Mouse (Mus musculus): Measurements from ENCODE around the gene Gm49322. TPM values are rescaled to one million over a fixed set of nuclear protein-coding genes. Genes with fewer than 3 reads are reported as not detected.
"Not testable (repeated sequence)": the region's sequence is repeated elsewhere in the genome, so short reads cannot be mapped to it uniquely, and the experiment has no call there.

Gm49322 gene
- polyA plus RNA-seq, 1 experiment from 2014 or later = 3.0 TPM

DNA sequence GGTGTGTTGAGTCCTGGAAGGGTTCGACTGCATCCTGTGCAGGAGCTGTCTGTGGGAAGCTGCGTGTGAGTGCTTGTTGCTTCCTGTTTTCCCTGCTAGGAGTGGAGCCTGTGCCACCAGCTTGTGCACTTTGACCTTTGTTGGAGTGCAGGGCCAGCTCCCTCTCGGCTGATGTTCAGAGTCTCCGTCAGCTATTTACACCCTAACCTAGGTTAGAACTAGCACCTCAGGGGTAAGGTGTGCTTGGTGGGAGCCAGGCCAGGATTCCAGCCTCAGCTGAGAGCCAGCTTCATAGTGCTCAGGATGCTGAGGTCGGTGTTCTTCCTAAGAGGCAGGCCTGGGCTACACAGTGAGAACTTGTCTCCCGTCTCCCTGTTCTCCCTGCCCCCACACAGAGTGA lies 29.5 kb downstream of the Gm49322 start:
- Histone ChIP-seq H3K4me3 (no peak overlapping the region), H3K36me3 (peaks cover 84% of the 10 kb centered on the region), H3K9me3 (replicated peaks) (no peaks in the 10 kb centered on the region), H3K4me2 (no peak overlapping the region), H3K4me1 (peaks cover 14% of the 10 kb centered on the region; the same call in 1 of the 2 replicates), H3K27me3 (replicated peaks) (no peaks in the 10 kb centered on the region), H3K9ac (no peak overlapping the region), H3K27ac (0 out of 2 replicates have a peak overlapping the region, but pooled peaks have one; percentile 5)
- no peak for ATAC-seq
- 73% methylated on average over 6 of the region's 6 CpGs for WGBS (ENCODE audit: insufficient replicate concordance)

DNA sequence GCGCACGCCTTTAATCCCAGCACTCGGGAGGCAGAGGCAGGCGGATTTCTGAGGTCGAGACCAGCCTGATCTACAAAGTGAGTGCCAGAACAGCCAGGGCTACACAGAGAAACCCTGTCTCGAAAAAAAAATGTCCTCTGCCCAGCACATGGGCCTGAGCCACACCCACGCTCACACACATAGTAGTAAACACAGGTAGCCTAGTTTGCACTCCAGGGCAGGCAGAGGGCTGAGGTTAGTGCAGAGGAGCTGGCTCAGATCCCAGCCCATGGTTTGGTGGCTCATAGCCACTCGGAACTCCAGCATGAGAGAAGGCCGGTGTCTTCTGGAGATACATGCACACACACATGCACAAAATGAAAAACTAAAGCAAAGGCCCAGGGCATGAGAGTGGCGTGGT lies 41.1 kb downstream of the Gm49322 start:
- no peak overlapping the region for H3K4me3 ChIP-seq
- peaks cover 56% of the 10 kb centered on the region for H3K36me3 ChIP-seq
- H3K4me2 ChIP-seq = no peak overlapping the region
- ATAC-seq = no peak
- H3K9me3 ChIP-seq (replicated peaks) = no peaks in the 10 kb centered on the region
- H3K27ac ChIP-seq = no peak overlapping the region
- H3K9ac ChIP-seq = no peak overlapping the region
- no peaks in the 10 kb centered on the region for H3K27me3 ChIP-seq (replicated peaks)
- no peaks in the 10 kb centered on the region for H3K4me1 ChIP-seq
- WGBS (ENCODE audit: insufficient replicate concordance) = 79% methylated on average over 10 of the region's 10 CpGs

DNA sequence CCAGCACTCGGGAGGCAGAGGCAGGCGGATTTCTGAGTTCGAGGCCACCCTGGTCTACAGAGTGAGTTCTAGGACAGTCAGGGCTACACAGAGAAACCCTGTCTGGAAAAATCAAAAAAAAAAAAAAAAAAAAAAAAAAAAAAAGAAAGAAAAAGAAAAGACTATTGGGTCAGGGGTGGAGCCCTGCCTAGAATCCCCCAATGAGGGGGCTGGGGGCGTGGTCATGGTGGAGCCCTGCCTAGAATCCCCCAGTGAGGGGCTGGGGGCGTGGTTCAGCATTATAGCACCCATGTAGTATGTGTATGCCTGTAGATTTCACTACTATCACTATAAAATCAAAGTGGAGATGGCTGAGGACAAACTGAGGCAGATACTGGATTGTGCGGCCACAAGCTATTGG lies 44.1 kb downstream of the Gm49322 start:
- H3K9me3 ChIP-seq (replicated peaks); H3K27ac ChIP-seq; H3K4me3 ChIP-seq; H3K9ac ChIP-seq; H3K27me3 ChIP-seq (replicated peaks); ATAC-seq; H3K4me2 ChIP-seq: not testable (repeated sequence)
- H3K4me1 ChIP-seq = peaks cover 20% of the 10 kb centered on the region
- peaks cover 27% of the 10 kb centered on the region for H3K36me3 ChIP-seq
- 72% methylated on average over 6 of the region's 6 CpGs for WGBS (ENCODE audit: insufficient replicate concordance)

DNA sequence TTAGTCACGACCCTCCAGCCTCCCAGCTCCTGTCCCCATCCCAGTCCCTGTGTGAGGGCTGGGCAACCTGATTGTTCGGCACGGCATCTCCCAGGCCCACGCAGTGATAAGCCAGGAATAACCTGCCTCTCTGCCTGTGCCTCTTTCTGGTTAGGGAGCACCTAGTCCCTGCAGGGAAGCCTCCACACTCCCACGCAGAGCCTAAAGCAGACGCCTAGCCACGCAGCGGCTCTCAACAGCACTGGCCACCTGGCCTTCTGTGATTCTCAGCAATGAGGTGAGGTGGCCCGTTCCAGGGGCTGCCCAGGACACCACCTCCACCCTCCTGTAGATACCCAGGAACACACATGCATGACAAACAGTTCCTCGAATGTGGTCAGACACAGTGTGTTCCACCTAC lies 44.6 kb downstream of the Gm49322 start:
- ATAC-seq = no peak
- WGBS (ENCODE audit: insufficient replicate concordance) = 84% methylated on average over 10 of the region's 10 CpGs

GRCm38 (mm10) chr10:80653156-80653720 lies 47.4 kb downstream of the Gm49322 start:
- Histone ChIP-seq H3K4me2 (no peak overlapping the region), H3K4me1 (peaks cover 48% of the 10 kb centered on the region), H3K4me3 (no peak overlapping the region), H3K9ac (no peak overlapping the region), H3K9me3 (replicated peaks) (no peaks in the 10 kb centered on the region), H3K27me3 (replicated peaks) (no peaks in the 10 kb centered on the region), H3K36me3 (no peaks in the 10 kb centered on the region), H3K27ac (peak overlapping the region; percentile 37; the same call in 1 of the 2 replicates)
- 73% methylated on average over 6 of the region's 6 CpGs for WGBS (ENCODE audit: insufficient replicate concordance)
- ATAC-seq = no peak

More for the DNA sequence above, 44.6 kb downstream of the Gm49322 start:
- peaks cover 22% of the 10 kb centered on the region for H3K36me3 ChIP-seq
- no peak overlapping the region for H3K9ac ChIP-seq
- no peaks in the 10 kb centered on the region for H3K9me3 ChIP-seq (replicated peaks)
- H3K4me2 ChIP-seq = no peak overlapping the region
- H3K27me3 ChIP-seq (replicated peaks) = no peaks in the 10 kb centered on the region
- peaks cover 24% of the 10 kb centered on the region for H3K4me1 ChIP-seq
- no peak overlapping the region for H3K4me3 ChIP-seq
- no peak overlapping the region for H3K27ac ChIP-seq

DNA sequence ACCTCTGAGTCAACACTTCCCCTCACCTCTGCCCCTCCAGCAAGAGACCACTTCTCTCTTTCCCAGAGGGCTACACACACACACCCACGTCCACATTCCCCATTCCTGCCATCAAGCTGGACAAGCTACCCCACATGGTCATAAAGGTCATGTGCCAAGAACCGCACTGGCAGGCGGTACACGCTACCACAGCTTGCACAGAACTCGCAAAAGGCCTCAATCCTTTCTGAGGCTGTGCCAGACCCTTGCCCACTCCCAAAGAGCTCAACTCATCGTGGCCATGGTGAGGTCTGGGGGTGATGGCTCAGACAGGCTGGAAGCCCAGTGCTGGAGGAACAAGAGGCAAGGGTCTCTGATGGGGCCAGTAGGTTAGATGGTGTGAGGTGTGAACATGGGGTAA lies 49.0 kb downstream of the Gm49322 start:
- Histone ChIP-seq H3K27ac (no peak overlapping the region), H3K4me2 (peak overlapping the region; percentile 98), H3K9me3 (replicated peaks) (no peaks in the 10 kb centered on the region), H3K4me3 (no peak overlapping the region; the same call in 1 of the 2 replicates), H3K9ac (peak overlapping the region; percentile 96; the same call in 1 of the 2 replicates), H3K36me3 (no peaks in the 10 kb centered on the region), H3K4me1 (peaks cover 64% of the 10 kb centered on the region), H3K27me3 (replicated peaks) (no peaks in the 10 kb centered on the region)
- WGBS (ENCODE audit: insufficient replicate concordance) = 86% methylated on average over 6 of the region's 6 CpGs
- no peak for ATAC-seq

GRCm38 (mm10) chr10:80655406-80656129 lies 49.7 kb downstream of the Gm49322 start:
- Histone ChIP-seq H3K9ac (peak overlapping the region; percentile 96), H3K9me3 (replicated peaks) (no peaks in the 10 kb centered on the region), H3K4me2 (peak overlapping the region; percentile 98), H3K27ac (peak overlapping the region; percentile 88), H3K4me1 (peaks cover 64% of the 10 kb centered on the region), H3K4me3 (peak overlapping the region; percentile 84), H3K36me3 (no peaks in the 10 kb centered on the region), H3K27me3 (replicated peaks) (no peaks in the 10 kb centered on the region)
- peak; percentile 28 for ATAC-seq
- WGBS (ENCODE audit: insufficient replicate concordance) = 4% methylated on average over 12 of the region's 12 CpGs

- WGBS (ENCODE audit: insufficient replicate concordance) = 1% methylated on average over 72 of the region's 72 CpGs
- ATAC-seq = peak; percentile 71
- H3K4me1 ChIP-seq = peaks cover 69% of the 10 kb centered on the region
These were observed 50.5 kb downstream of the Gm49322 start for GRCm38 (mm10) chr10:80656130-80656862.

GRCm38 (mm10) chr10:80656863-80657623 lies 51.2 kb downstream of the Gm49322 start, which contains the start of gene Btbd2:
Gene Btbd2 (minus strand): TSS chr10:80657071.
- no peaks in the 10 kb centered on the region for H3K36me3 ChIP-seq
- peaks cover 70% of the 10 kb centered on the region for H3K4me1 ChIP-seq
- H3K9me3 ChIP-seq (replicated peaks) = no peaks in the 10 kb centered on the region
- ATAC-seq = peak; percentile 61
- H3K9ac ChIP-seq = peak within 1 kb of the TSS; percentile 96
- peak within 1 kb of the TSS; percentile 98 for H3K4me2 ChIP-seq
- WGBS (ENCODE audit: insufficient replicate concordance) = 36% methylated on average over 15 of the region's 15 CpGs
- H3K27ac ChIP-seq = peak within 1 kb of the TSS; percentile 88
- H3K4me3 ChIP-seq = peak within 1 kb of the TSS; percentile 84
- H3K27me3 ChIP-seq (replicated peaks) = no peaks in the 10 kb centered on the region

More at GRCm38 (mm10) chr10:80656130-80656862, 50.5 kb downstream of the Gm49322 start:
- Histone ChIP-seq H3K4me2 (peak overlapping the region; percentile 98), H3K4me3 (peak overlapping the region; percentile 84), H3K27me3 (replicated peaks) (no peaks in the 10 kb centered on the region), H3K27ac (peak overlapping the region; percentile 88), H3K9ac (peak overlapping the region; percentile 96), H3K36me3 (no peaks in the 10 kb centered on the region), H3K9me3 (replicated peaks) (no peaks in the 10 kb centered on the region)

- H3K27ac ChIP-seq = peak overlapping the region; percentile 88
These were observed 52.5 kb downstream of the Gm49322 start for GRCm38 (mm10) chr10:80658194-80658840.

GRCm38 (mm10) chr10:80658841-80659202 lies 53.0 kb downstream of the Gm49322 start:
- Histone ChIP-seq H3K4me3 (peak overlapping the region; percentile 44; the same call in 1 of the 2 replicates), H3K36me3 (no peaks in the 10 kb centered on the region), H3K27ac (peak overlapping the region; percentile 88), H3K4me2 (peak overlapping the region; percentile 47), H3K4me1 (peaks cover 76% of the 10 kb centered on the region), H3K9me3 (replicated peaks) (no peaks in the 10 kb centered on the region), H3K9ac (peak overlapping the region; percentile 25; the same call in 1 of the 2 replicates), H3K27me3 (replicated peaks) (no peaks in the 10 kb centered on the region)
- WGBS (ENCODE audit: insufficient replicate concordance) = 60% methylated on average over 4 of the region's 4 CpGs
- peak; percentile 43; the same call in 1 of the 2 replicates for ATAC-seq

More at GRCm38 (mm10) chr10:80658194-80658840, 52.5 kb downstream of the Gm49322 start:
- H3K4me3 ChIP-seq = no peak overlapping the region
- 79% methylated on average over 14 of the region's 14 CpGs for WGBS (ENCODE audit: insufficient replicate concordance)
- ATAC-seq = no peak
- no peaks in the 10 kb centered on the region for H3K9me3 ChIP-seq (replicated peaks)
- no peak overlapping the region for H3K9ac ChIP-seq
- peak overlapping the region; percentile 47; the same call in 1 of the 2 replicates for H3K4me2 ChIP-seq
- peaks cover 76% of the 10 kb centered on the region for H3K4me1 ChIP-seq
- H3K27me3 ChIP-seq (replicated peaks) = no peaks in the 10 kb centered on the region
- H3K36me3 ChIP-seq = no peaks in the 10 kb centered on the region
